Mouse (Mus musculus) olfactory bulb, adult 2 months (tissue): Measurements from ENCODE around the gene Nrg4.

Source experiments
- CTCF ChIP-seq: fragments of 200-500 bp; IDR thresholded peaks from 2 replicates; pipeline ENCODE4 v1.5.1; 2012; ENCODE audit warnings: low read depth, mild to moderate bottlenecking, low read length, moderate library complexity; ENCODE audit not compliant: insufficient read depth
- POLR2A ChIP-seq: fragments of 200-500 bp; IDR thresholded peaks from 2 replicates; pipeline ENCODE4 v1.6.1; 2012; ENCODE audit warnings: mild to moderate bottlenecking, low read depth, low read length, moderate library complexity; ENCODE audit not compliant: insufficient read depth

DNA sequence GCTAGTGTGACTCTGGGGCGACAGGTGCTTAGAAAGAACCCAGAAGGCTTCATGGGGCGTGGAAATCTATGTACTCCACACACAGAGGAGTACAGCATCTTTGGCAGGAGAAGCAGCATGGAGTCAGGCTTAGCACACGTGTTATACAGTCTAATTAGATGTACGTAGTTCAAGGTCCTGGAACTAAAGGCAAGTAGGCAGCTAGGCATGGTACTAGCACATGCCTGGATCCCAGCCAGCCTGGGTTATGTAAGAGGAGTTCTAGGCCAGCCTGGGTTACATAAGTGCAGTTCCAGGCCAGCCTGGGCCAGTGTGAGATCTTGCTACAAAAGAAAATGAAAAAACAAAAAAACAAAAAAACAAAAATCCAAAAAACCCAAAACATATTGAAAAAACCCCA lies 49.1 kb downstream of the Nrg4 start:
- no peak for TF ChIP-seq CTCF
- no peak for TF ChIP-seq POLR2A
